Mouse (Mus musculus): ENCODE data around the gene Rsrc1.

The Rsrc1 gene

DNA sequence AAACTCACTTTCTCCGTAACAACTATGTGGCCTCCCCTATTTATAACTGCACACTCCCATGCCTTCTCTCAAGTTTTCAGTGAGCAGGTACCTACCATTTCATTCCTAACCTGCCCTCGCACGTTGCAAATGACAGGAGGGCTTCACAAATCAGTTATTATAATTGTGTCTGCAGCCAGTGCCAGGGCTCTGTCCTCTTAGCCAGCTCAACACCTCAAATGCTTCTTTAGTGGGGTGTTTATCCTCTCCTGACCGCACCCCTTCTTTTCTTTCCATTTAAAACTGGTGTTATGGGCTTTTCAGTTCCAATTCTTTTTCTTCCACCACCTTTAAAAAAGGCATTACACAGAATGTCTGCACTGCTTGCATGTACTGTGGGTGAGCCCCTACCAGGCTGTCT lies 391.0 kb downstream of the Rsrc1 start:
- DNase-seq (ENCODE audit: low spot score) = no peak

DNA sequence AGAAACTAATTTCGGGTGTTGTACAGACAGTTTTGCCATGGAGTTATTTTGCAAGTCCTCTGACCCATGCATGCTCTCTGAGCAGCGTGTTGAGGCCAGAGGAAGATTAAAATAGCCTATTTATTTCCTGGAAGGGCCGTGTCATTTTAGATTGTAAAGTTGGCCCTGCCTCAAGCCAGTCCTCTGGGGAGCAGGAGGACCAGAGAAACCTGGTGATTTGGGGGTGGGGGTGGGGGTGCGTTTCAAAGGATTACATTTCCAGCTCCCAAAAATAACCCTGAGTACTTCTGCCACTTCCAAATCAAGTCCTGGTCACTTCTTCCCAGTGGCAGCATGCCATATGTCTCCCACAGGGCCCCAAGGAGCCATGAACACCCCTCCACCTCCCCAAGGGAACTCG lies 391.6 kb downstream of the Rsrc1 start:
- DNase-seq (ENCODE audit: low spot score) = no peak

DNA sequence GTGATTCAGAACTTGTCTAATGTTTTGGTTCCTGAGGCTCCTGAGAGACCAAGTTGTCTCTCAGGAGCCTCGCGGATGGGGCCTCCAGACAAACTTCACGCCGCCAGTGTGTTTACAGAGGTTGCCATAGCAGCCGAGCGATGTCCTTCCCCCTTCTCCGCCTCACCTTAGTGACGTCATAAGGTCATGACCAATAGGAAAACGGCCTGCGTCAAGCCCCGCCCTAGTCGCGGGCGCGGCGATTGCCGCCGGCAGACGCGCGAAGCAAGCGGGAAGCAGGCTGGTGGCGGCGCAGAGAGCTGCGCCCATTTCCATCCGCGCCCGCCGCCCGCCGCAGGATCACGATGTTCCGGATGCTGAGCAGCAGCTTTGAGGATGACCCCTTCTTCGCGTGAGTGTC lies 392.7 kb downstream of the Rsrc1 start, which contains the start of gene Mlf1:
Mlf1 (plus strand) TSS at position 226 of the 400 bp plus-strand sequence.
- peak; percentile 87 for DNase-seq (ENCODE audit: low spot score)

DNA sequence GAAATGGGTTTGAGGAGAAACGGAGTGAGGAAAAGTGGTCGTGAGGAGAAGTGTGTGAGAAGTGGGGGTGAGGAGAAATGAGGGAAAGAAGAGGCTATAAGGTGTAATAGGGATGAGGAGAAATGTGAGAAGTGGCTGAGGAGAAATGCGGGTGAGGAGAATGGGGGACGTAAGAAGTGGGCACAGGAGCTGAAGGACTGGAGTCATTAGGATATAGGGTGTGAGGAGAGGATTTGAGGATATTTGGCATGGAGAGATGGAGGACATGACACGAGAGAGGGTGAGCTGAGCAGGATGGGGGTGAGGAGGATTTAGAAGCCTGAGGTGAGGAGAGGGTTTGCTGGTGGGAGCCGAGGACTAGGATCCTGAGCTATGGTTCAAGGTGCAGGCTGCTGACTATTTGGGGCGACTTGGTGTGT lies 393.2 kb downstream of the Rsrc1 start:
- DNase-seq (ENCODE audit: low spot score) = no peak

DNA sequence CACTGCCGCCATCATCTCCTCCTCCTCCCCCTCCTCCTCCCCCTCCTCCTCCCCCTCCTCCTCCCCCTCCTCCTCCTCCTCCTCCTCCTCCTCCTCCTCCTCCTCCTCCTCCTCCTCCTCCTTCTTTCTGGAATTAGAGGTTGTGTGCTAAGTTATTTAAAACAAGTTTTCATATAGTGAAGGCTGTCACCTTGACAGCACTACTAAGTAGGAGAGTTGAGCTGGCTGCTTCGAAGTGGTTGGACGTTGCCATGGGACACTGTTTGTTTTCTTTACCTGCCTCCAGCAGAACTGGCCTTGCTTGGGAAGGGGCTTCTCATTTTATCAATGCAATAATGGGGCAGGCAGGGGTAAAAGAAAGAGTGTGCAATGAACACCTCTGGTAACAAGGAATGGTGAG lies 393.9 kb downstream of the Rsrc1 start, which contains the start of gene Gm17402:
Gm17402 (minus strand) TSS at position 101 of the 400 bp plus-strand sequence.
- DNase-seq (ENCODE audit: low spot score) = no peak

DNA sequence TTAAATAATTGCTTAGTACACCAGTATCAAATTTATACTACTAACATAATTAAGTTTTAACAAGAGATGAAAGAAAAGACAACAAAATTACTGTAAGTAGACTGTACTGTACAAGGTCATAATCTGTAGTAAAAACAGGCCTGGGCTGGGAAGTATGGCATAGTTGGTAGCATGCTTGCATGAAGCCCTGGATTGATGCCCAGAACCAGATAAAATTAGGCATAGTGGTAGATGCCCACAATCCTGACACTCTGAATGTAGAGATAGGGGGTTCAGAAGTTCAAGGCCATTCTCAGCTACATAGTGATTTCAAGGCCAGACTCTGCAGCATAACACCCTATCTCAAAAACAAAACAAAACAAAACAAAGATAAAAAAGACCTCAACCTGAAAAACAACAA lies 397.0 kb downstream of the Rsrc1 start:
- DNase-seq (ENCODE audit: low spot score) = peak; percentile 48
